Mouse (Mus musculus) limb, embryonic 10.5 days (tissue): Measurements from ENCODE around the gene Trim47. TPM values are rescaled to one million over a fixed set of nuclear protein-coding genes. Genes with fewer than 3 reads are reported as not detected.
"Not testable (repeated sequence)": the region's sequence is repeated elsewhere in the genome, so short reads cannot be mapped to it uniquely, and the experiment has no call there.

ENCODE experiments used
- DNase-seq: peaks from one replicate; pipeline ENCODE4 v3.0.0-alpha.2; 2017; ENCODE audit warnings: low spot score
- H3K27ac ChIP-seq: fragments of 300-500 bp; sonication (generic); 2 replicates; pipeline ENCODE4 v1.5.1; 2016; ENCODE audit warnings: mild to moderate bottlenecking
- H3K27me3 ChIP-seq: fragments of 300-500 bp; sonication (generic); 2 replicates; pipeline ENCODE4 v1.6.1; 2016; ENCODE audit warnings: low read depth, mild to moderate bottlenecking; ENCODE audit not compliant: poor library complexity, severe bottlenecking
- H3K36me3 ChIP-seq: fragments of 300-500 bp; sonication (generic); 2 replicates; pipeline ENCODE4 v1.6.1; 2016; ENCODE audit warnings: mild to moderate bottlenecking, moderate library complexity
- H3K4me1 ChIP-seq: fragments of 300-500 bp; sonication (generic); 2 replicates; pipeline ENCODE4 v1.6.1; 2016
- H3K4me3 ChIP-seq: fragments of 300-500 bp; sonication (generic); 2 replicates; pipeline ENCODE4 v1.5.1; 2016; ENCODE audit warnings: mild to moderate bottlenecking, moderate library complexity
- H3K9me3 ChIP-seq: fragments of 300-500 bp; sonication (generic); replicated peaks from 2 replicates; pipeline ENCODE4 v1.6.1; 2016; ENCODE audit warnings: mild to moderate bottlenecking
- WGBS: fragments of 180-500 bp; shearing (Covaris S2); methylation state at CpG from one replicate; pipeline ENCODE4 v1.1.7; 2016; 5-methylcytosine and 5-hydroxymethylcytosine counted together
- polyA plus RNA-seq: library from polyadenylated mRNA; unstranded; fragments of >200 nt; fragmentation: Nextera tagmentation; extraction: Ambion mirVana; gene quantifications from 2 replicates; pipeline ENCODE4 v1.2.1, GENCODE M21; 2016

The Trim47 gene
- polyA plus RNA-seq, 1 experiment from 2014 or later, result 4.9 TPM

GRCm38 (mm10) chr11:116101931-116102381 is 25.1 kb downstream of the Trim47 start:
- H3K36me3 ChIP-seq, result no peaks in the 10 kb centered on the region
- H3K4me3 ChIP-seq, result 0 out of 2 replicates have a peak overlapping the region, but pooled peaks have one; percentile 3
- peaks cover 50% of the 10 kb centered on the region for H3K4me1 ChIP-seq
- H3K27ac ChIP-seq, result peak overlapping the region; percentile 80
- peaks cover 22% of the 10 kb centered on the region for H3K27me3 ChIP-seq
- WGBS, result 63% methylated on average over 11 of the region's 11 CpGs
- DNase-seq, result no peak
- no peaks in the 10 kb centered on the region for H3K9me3 ChIP-seq

GRCm38 (mm10) chr11:116100839-116101238 is 26.2 kb downstream of the Trim47 start:
- no peak for DNase-seq
- peak overlapping the region; percentile 80; the same call in 1 of the 2 replicates for H3K27ac ChIP-seq
- no peaks in the 10 kb centered on the region for H3K36me3 ChIP-seq
- 86% methylated on average over 7 of the region's 7 CpGs for whole genome bisulfite sequencing
- H3K27me3 ChIP-seq, result peaks cover 11% of the 10 kb centered on the region
- peaks cover 39% of the 10 kb centered on the region for H3K4me1 ChIP-seq
- H3K9me3 ChIP-seq, result no peaks in the 10 kb centered on the region
- no peak overlapping the region for H3K4me3 ChIP-seq

- 78% methylated on average over 6 of the region's 6 CpGs for WGBS
- peaks cover 6% of the 10 kb centered on the region for H3K27me3 ChIP-seq
- no peak for DNase-seq
- peak overlapping the region; percentile 11; the same call in 1 of the 2 replicates for H3K27ac ChIP-seq
- no peaks in the 10 kb centered on the region for H3K36me3 ChIP-seq
- H3K9me3 ChIP-seq, result no peaks in the 10 kb centered on the region
- peaks cover 38% of the 10 kb centered on the region for H3K4me1 ChIP-seq
- H3K4me3 ChIP-seq, result no peak overlapping the region
These were observed 26.6 kb downstream of the Trim47 start for GRCm38 (mm10) chr11:116100385-116100784.

- no peaks in the 10 kb centered on the region; the same call in 1 of the 2 replicates for H3K27me3 ChIP-seq
- no peak overlapping the region for H3K4me3 ChIP-seq
- no peaks in the 10 kb centered on the region for H3K36me3 ChIP-seq
- no peak for DNase-seq
- H3K4me1 ChIP-seq, result peaks cover 35% of the 10 kb centered on the region
- 96% methylated on average over 6 of the region's 6 CpGs for WGBS
- no peaks in the 10 kb centered on the region for H3K9me3 ChIP-seq
- peak overlapping the region; percentile 5; the same call in 1 of the 2 replicates for H3K27ac ChIP-seq
These were observed 27.5 kb downstream of the Trim47 start for GRCm38 (mm10) chr11:116099462-116099861.

- Histone ChIP-seq H3K27me3 (no peaks in the 10 kb centered on the region), H3K36me3 (no peaks in the 10 kb centered on the region), H3K27ac (peak overlapping the region; percentile 5), H3K4me3 (no peak overlapping the region), H3K4me1 (peaks cover 29% of the 10 kb centered on the region), H3K9me3 (no peaks in the 10 kb centered on the region)
- no peak for DNase-seq
- WGBS, result 79% methylated on average over 14 of the region's 14 CpGs
These were observed 28.1 kb downstream of the Trim47 start for GRCm38 (mm10) chr11:116098711-116099460.

GRCm38 (mm10) chr11:116096213-116097108 is 30.5 kb downstream of the Trim47 start:
- H3K4me1 ChIP-seq, result peaks cover 11% of the 10 kb centered on the region
- WGBS, result 94% methylated on average over 5 of the region's 5 CpGs

GRCm38 (mm10) chr11:116095573-116095972 is 31.4 kb downstream of the Trim47 start:
- 91% methylated on average over 3 of the region's 3 CpGs for WGBS
- H3K4me3 ChIP-seq, result no peak overlapping the region
- no peak overlapping the region for H3K27ac ChIP-seq
- H3K9me3 ChIP-seq, result no peaks in the 10 kb centered on the region
- no peaks in the 10 kb centered on the region for H3K36me3 ChIP-seq
- no peaks in the 10 kb centered on the region for H3K27me3 ChIP-seq
- peaks cover 9% of the 10 kb centered on the region; the same call in 1 of the 2 replicates for H3K4me1 ChIP-seq
- no peak for DNase-seq

More at GRCm38 (mm10) chr11:116096213-116097108, 30.5 kb downstream of the Trim47 start:
- Histone ChIP-seq H3K27ac (no peak overlapping the region), H3K9me3 (no peaks in the 10 kb centered on the region), H3K4me3 (no peak overlapping the region), H3K36me3 (no peaks in the 10 kb centered on the region), H3K27me3 (no peaks in the 10 kb centered on the region)
- DNase-seq, result no peak

- Histone ChIP-seq H3K27me3 (no peaks in the 10 kb centered on the region), H3K27ac (0 out of 2 replicates have a peak overlapping the region, but pooled peaks have one; percentile 50), H3K4me3 (no peak overlapping the region), H3K36me3 (no peaks in the 10 kb centered on the region), H3K9me3 (no peaks in the 10 kb centered on the region), H3K4me1 (peaks cover 5% of the 10 kb centered on the region; the same call in 1 of the 2 replicates)
- DNase-seq, result no peak
- WGBS, result 66% methylated on average over 16 of the region's 16 CpGs
These were observed 33.0 kb downstream of the Trim47 start for GRCm38 (mm10) chr11:116093771-116094565.

- not testable (repeated sequence) for H3K9me3 ChIP-seq, DNase-seq, H3K36me3 ChIP-seq, H3K27me3 ChIP-seq, H3K27ac ChIP-seq, H3K4me3 ChIP-seq, H3K4me1 ChIP-seq
- WGBS, result 89% methylated on average over 6 of the region's 6 CpGs
These were observed 34.1 kb downstream of the Trim47 start for GRCm38 (mm10) chr11:116092959-116093358.

- no peaks in the 10 kb centered on the region for H3K9me3 ChIP-seq
- H3K4me1 ChIP-seq, result peaks cover 13% of the 10 kb centered on the region
- no peaks in the 10 kb centered on the region for H3K27me3 ChIP-seq
- 87% methylated on average over 6 of the region's 6 CpGs for WGBS
- H3K27ac ChIP-seq, result no peak overlapping the region
- no peaks in the 10 kb centered on the region for H3K36me3 ChIP-seq
- no peak overlapping the region for H3K4me3 ChIP-seq
- no peak for DNase-seq
These were observed 35.4 kb downstream of the Trim47 start for GRCm38 (mm10) chr11:116091591-116091990.

- WGBS, result 94% methylated on average over 6 of the region's 6 CpGs
- peaks cover 5% of the 10 kb centered on the region; the same call in 1 of the 2 replicates for H3K36me3 ChIP-seq
- H3K9me3 ChIP-seq, result no peaks in the 10 kb centered on the region
- DNase-seq, result no peak
- no peaks in the 10 kb centered on the region for H3K27me3 ChIP-seq
- H3K27ac ChIP-seq, result no peak overlapping the region
- H3K4me1 ChIP-seq, result peaks cover 26% of the 10 kb centered on the region
- no peak overlapping the region for H3K4me3 ChIP-seq
These were observed 37.5 kb downstream of the Trim47 start for GRCm38 (mm10) chr11:116089545-116089944.

GRCm38 (mm10) chr11:116088741-116089394 is 38.1 kb downstream of the Trim47 start:
- no peaks in the 10 kb centered on the region for H3K9me3 ChIP-seq

More at GRCm38 (mm10) chr11:116088741-116089394, 38.1 kb downstream of the Trim47 start:
- Histone ChIP-seq H3K36me3 (peaks cover 9% of the 10 kb centered on the region), H3K4me1 (peaks cover 26% of the 10 kb centered on the region), H3K27ac (no peak overlapping the region), H3K27me3 (no peaks in the 10 kb centered on the region), H3K4me3 (no peak overlapping the region)
- no peak for DNase-seq
- 84% methylated on average over 11 of the region's 11 CpGs for WGBS
